Mouse (Mus musculus): ENCODE measurements around the gene Egln3.

- TF ChIP-seq CTCF (IDR thresholded peaks at IDR 0.05; ENCODE audit: borderline replicate concordance, extremely low read depth, insufficient read depth, insufficient read length) (no peak), POLR2A (IDR thresholded peaks at IDR 0.05; ENCODE audit: borderline replicate concordance, extremely low read depth, insufficient read depth, insufficient read length, poor library complexity, severe bottlenecking) (no peak)
Measured at GRCm38 (mm10) chr12:54232996-54233603, 29.4 kb upstream of the Egln3 start.

All from brain, embryonic 14.5 days (tissue).